Mouse (Mus musculus): ENCODE data around the gene Zfp362. TPM values are rescaled to one million over a fixed set of nuclear protein-coding genes. Genes with fewer than 3 reads are reported as not detected.

Zfp362 gene
- polyA plus RNA-seq, 2 experiments = 6.2 to 7.6 TPM

- WGBS (ENCODE audit: insufficient replicate concordance) = 29% methylated on average over 5 of the region's 5 CpGs
- no peak overlapping the region for H3K9ac ChIP-seq (replicated peaks)
- H3K9me3 ChIP-seq (ENCODE audit: control insufficient read depth, low read length) = no peaks in the 10 kb centered on the region
- peaks cover 0 to 10% of the 10 kb centered on the region in 2 experiments; a peak in 1 of 4 replicates for H3K4me1 ChIP-seq (replicated peaks; ENCODE audit: control insufficient read depth in 2 of 2, insufficient read depth in 2 of 2, low read length in 1 of 2)
- H3K36me3 ChIP-seq (replicated peaks; ENCODE audit: control insufficient read depth, insufficient read depth, low read depth) = no peaks in the 10 kb centered on the region
- no peak for DNase-seq (ENCODE audit: low read depth in 3 of 3, low spot score in 3 of 3)
- no peak for TF ChIP-seq EP300 (IDR thresholded peaks at IDR 0.05; ENCODE audit: low read depth)
- no peak for TF ChIP-seq CTCF (IDR thresholded peaks at IDR 0.05; ENCODE audit: low read depth)
- no peaks in the 10 kb centered on the region; the same call in 1 of the 2 replicates for H3K27me3 ChIP-seq (ENCODE audit: control insufficient read depth, insufficient read depth, low read length)
- H3K4me3 ChIP-seq (ENCODE audit: insufficient read depth in 1 of 2, low read depth in 2 of 2, low read length in 2 of 2) = no peak overlapping the region
- no peak overlapping the region for H3K27ac ChIP-seq
- no peak for ATAC-seq (ENCODE audit: insufficient read depth)
- no peak overlapping the region for H3K4me2 ChIP-seq (ENCODE audit: low read depth)
Observed at GRCm38 (mm10) chr4:128838202-128838601, 32.4 kb upstream of the Zfp362 start.

- no peak for ATAC-seq (ENCODE audit: insufficient read depth)
- TF ChIP-seq CTCF (IDR thresholded peaks at IDR 0.05; ENCODE audit: low read depth) (no peak), EP300 (IDR thresholded peaks at IDR 0.05; ENCODE audit: low read depth) (no peak)
- Histone ChIP-seq H3K27ac (no peak overlapping the region), H3K4me2 (ENCODE audit: low read depth) (no peak overlapping the region), H3K9ac (replicated peaks) (no peak overlapping the region), H3K36me3 (replicated peaks; ENCODE audit: control insufficient read depth, insufficient read depth, low read depth) (no peaks in the 10 kb centered on the region), H3K27me3 (ENCODE audit: control insufficient read depth, insufficient read depth, low read length) (no peaks in the 10 kb centered on the region), H3K4me3 (ENCODE audit: insufficient read depth in 1 of 2, low read depth in 2 of 2, low read length in 2 of 2) (no peak overlapping the region), H3K9me3 (ENCODE audit: control insufficient read depth, low read length) (no peaks in the 10 kb centered on the region), H3K4me1 (replicated peaks; ENCODE audit: control insufficient read depth in 2 of 2, insufficient read depth in 2 of 2, low read length in 1 of 2) (no peaks in the 10 kb centered on the region)
- no peak for DNase-seq (ENCODE audit: low read depth in 3 of 3, low spot score in 3 of 3)
- 20% methylated on average over 3 of the region's 3 CpGs for WGBS (ENCODE audit: insufficient replicate concordance)
Observed at GRCm38 (mm10) chr4:128824131-128824530, 18.3 kb upstream of the Zfp362 start.

GRCm38 (mm10) chr4:128820568-128820967, 14.7 kb upstream of the Zfp362 start:
- H3K27me3 ChIP-seq (ENCODE audit: control insufficient read depth, insufficient read depth, low read length) = no peaks in the 10 kb centered on the region
- H3K27ac ChIP-seq = no peak overlapping the region
- TF ChIP-seq CTCF (IDR thresholded peaks at IDR 0.05; ENCODE audit: low read depth) (no peak), EP300 (IDR thresholded peaks at IDR 0.05; ENCODE audit: low read depth) (no peak)
- H3K4me3 ChIP-seq (ENCODE audit: insufficient read depth in 1 of 2, low read depth in 2 of 2, low read length in 2 of 2) = no peak overlapping the region
- H3K9me3 ChIP-seq (ENCODE audit: control insufficient read depth, low read length) = no peaks in the 10 kb centered on the region
- no peak overlapping the region; the same call in 1 of the 2 replicates for H3K9ac ChIP-seq (replicated peaks)
- no peaks in the 10 kb centered on the region for H3K36me3 ChIP-seq (replicated peaks; ENCODE audit: control insufficient read depth, insufficient read depth, low read depth)
- H3K4me1 ChIP-seq (replicated peaks; ENCODE audit: control insufficient read depth in 2 of 2, insufficient read depth in 2 of 2, low read length in 1 of 2) = peaks cover 0 to 3% of the 10 kb centered on the region in 2 experiments; a peak in 2 of 4 replicates
- no peak for ATAC-seq (ENCODE audit: insufficient read depth)
- no peak overlapping the region for H3K4me2 ChIP-seq (ENCODE audit: low read depth)
- no peak for DNase-seq (ENCODE audit: low read depth in 3 of 3, low spot score in 3 of 3)
- 49% methylated on average over 12 of the region's 12 CpGs for WGBS (ENCODE audit: insufficient replicate concordance)

- no peak overlapping the region for H3K4me2 ChIP-seq (ENCODE audit: low read depth)
- WGBS (ENCODE audit: insufficient replicate concordance) = 49% methylated on average over 7 of the region's 7 CpGs
- TF ChIP-seq EP300 (IDR thresholded peaks at IDR 0.05; ENCODE audit: low read depth) (no peak), CTCF (IDR thresholded peaks at IDR 0.05; ENCODE audit: low read depth) (no peak)
Observed at GRCm38 (mm10) chr4:128817011-128817410, 11.2 kb upstream of the Zfp362 start.

GRCm38 (mm10) chr4:128811382-128812056, 5.7 kb upstream of the Zfp362 start:
- Histone ChIP-seq H3K27me3 (ENCODE audit: control insufficient read depth, insufficient read depth, low read length) (no peaks in the 10 kb centered on the region), H3K27ac (peak overlapping the region; percentile 17), H3K36me3 (replicated peaks; ENCODE audit: control insufficient read depth, insufficient read depth, low read depth) (no peaks in the 10 kb centered on the region), H3K4me1 (replicated peaks; ENCODE audit: control insufficient read depth in 2 of 2, insufficient read depth in 2 of 2, low read length in 1 of 2) (peaks cover 11 to 35% of the 10 kb centered on the region in 2 experiments), H3K4me2 (ENCODE audit: low read depth) (peak overlapping the region; percentile 77), H3K9me3 (ENCODE audit: control insufficient read depth, low read length) (no peaks in the 10 kb centered on the region), H3K4me3 (ENCODE audit: insufficient read depth in 1 of 2, low read depth in 2 of 2, low read length in 2 of 2) (peak overlapping the region; percentile 64 to 80), H3K9ac (replicated peaks) (peak overlapping the region; percentile 61)
- TF ChIP-seq CTCF (IDR thresholded peaks at IDR 0.05; ENCODE audit: low read depth) = peak; percentile 9; the same call in 1 of the 2 replicates
- TF ChIP-seq EP300 (IDR thresholded peaks at IDR 0.05; ENCODE audit: low read depth) = no peak
- 12% methylated on average over 16 of the region's 16 CpGs for WGBS (ENCODE audit: insufficient replicate concordance)
- peak; percentile 79 for ATAC-seq (ENCODE audit: insufficient read depth)
- peak; percentile 77 to 84 (median 78) for DNase-seq (ENCODE audit: low read depth in 3 of 3, low spot score in 3 of 3)

More at GRCm38 (mm10) chr4:128817011-128817410, 11.2 kb upstream of the Zfp362 start:
- Histone ChIP-seq H3K4me3 (ENCODE audit: insufficient read depth in 1 of 2, low read depth in 2 of 2, low read length in 2 of 2) (no peak overlapping the region), H3K27me3 (ENCODE audit: control insufficient read depth, insufficient read depth, low read length) (no peaks in the 10 kb centered on the region), H3K27ac (no peak overlapping the region), H3K36me3 (replicated peaks; ENCODE audit: control insufficient read depth, insufficient read depth, low read depth) (no peaks in the 10 kb centered on the region), H3K9me3 (ENCODE audit: control insufficient read depth, low read length) (no peaks in the 10 kb centered on the region), H3K9ac (replicated peaks) (no peak overlapping the region), H3K4me1 (replicated peaks; ENCODE audit: control insufficient read depth in 2 of 2, insufficient read depth in 2 of 2, low read length in 1 of 2) (peaks cover 2 to 19% of the 10 kb centered on the region in 2 experiments; a peak in 3 of 4 replicates)
- DNase-seq (ENCODE audit: low read depth in 3 of 3, low spot score in 3 of 3) (no peak), ATAC-seq (ENCODE audit: insufficient read depth) (no peak)
